Mouse (Mus musculus): ENCODE results near the gene Nedd1. TPM values are rescaled to one million over a fixed set of nuclear protein-coding genes. Genes with fewer than 3 reads are reported as not detected.

Gene Nedd1
- 1 to 10 TPM; 2.5 to 3.3 TPM for total RNA-seq (2021)
- long read RNA-seq, partial matches to known transcripts = 0 of 1 reads
- long read RNA-seq, other reads (novel, unspliced or antisense) = 0 of 1 reads

GRCm38 (mm10) chr10:92721771-92722619 lies at the start of gene Nedd1:
Gene Nedd1, minus strand, starts transcription at chr10:92722420.
- DNase-seq (ENCODE audit: low spot score in 2 of 2) = peak; percentile 84 to 92

GRCm38 (mm10) chr10:92754359-92754758 lies 32.1 kb upstream of the Nedd1 start:
- no peak for DNase-seq (ENCODE audit: low spot score in 2 of 2)

- no peak for DNase-seq (ENCODE audit: low spot score in 2 of 2)
Observed at GRCm38 (mm10) chr10:92730339-92730738, 8.1 kb upstream of the Nedd1 start.

GRCm38 (mm10) chr10:92728723-92729122 lies 6.5 kb upstream of the Nedd1 start:
- DNase-seq (ENCODE audit: low spot score in 2 of 2) = no peak

GRCm38 (mm10) chr10:92722620-92722988 lies 384 bp upstream of the Nedd1 start:
- no peak for DNase-seq (ENCODE audit: low spot score in 2 of 2)

GRCm38 (mm10) chr10:92699032-92699431 lies 23.2 kb downstream of the Nedd1 start:
- no peak for DNase-seq (ENCODE audit: low spot score in 2 of 2)

GRCm38 (mm10) chr10:92675056-92675455 lies 47.2 kb downstream of the Nedd1 start:
- DNase-seq (ENCODE audit: low spot score in 2 of 2) = no peak

GRCm38 (mm10) chr10:92671906-92672305 lies 50.3 kb downstream of the Nedd1 start:
- DNase-seq (ENCODE audit: low spot score in 2 of 2) = no peak

- DNase-seq (ENCODE audit: low spot score in 2 of 2) = no peak
Observed at GRCm38 (mm10) chr10:92665287-92665686, 56.9 kb downstream of the Nedd1 start.

GRCm38 (mm10) chr10:92653266-92653665 lies 69.0 kb downstream of the Nedd1 start:
- DNase-seq (ENCODE audit: low spot score in 2 of 2) = no peak

- peak in 1 of 2 experiments; percentile 22 for DNase-seq (ENCODE audit: low spot score in 2 of 2)
Observed at GRCm38 (mm10) chr10:92652399-92652920, 69.8 kb downstream of the Nedd1 start.

GRCm38 (mm10) chr10:92651266-92651665 lies 71.0 kb downstream of the Nedd1 start:
- no peak for DNase-seq (ENCODE audit: low spot score in 2 of 2)

GRCm38 (mm10) chr10:92649096-92649495 lies 73.1 kb downstream of the Nedd1 start:
- no peak for DNase-seq (ENCODE audit: low spot score in 2 of 2)

- DNase-seq (ENCODE audit: low spot score in 2 of 2) = no peak
Observed at GRCm38 (mm10) chr10:92647691-92648090, 74.5 kb downstream of the Nedd1 start.

GRCm38 (mm10) chr10:92643995-92644394 lies 78.2 kb downstream of the Nedd1 start:
- no peak for DNase-seq (ENCODE audit: low spot score in 2 of 2)

GRCm38 (mm10) chr10:92641032-92641431 lies 81.2 kb downstream of the Nedd1 start:
- peak in 1 of 2 experiments; percentile 48 for DNase-seq (ENCODE audit: low spot score in 2 of 2)

All from layer of hippocampus, adult 18-20 months (tissue).